Mouse (Mus musculus): Measurements from ENCODE around the gene Pex11b. TPM values are rescaled to one million over a fixed set of nuclear protein-coding genes. Genes with fewer than 3 reads are reported as not detected.

The Pex11b gene
- 58.8 and 64.9 TPM in 2 replicates for polyA plus RNA-seq (2015; fragmentation: Nextera tagmentation; extraction: Ambion mirVana)

GRCm38 (mm10) chr3:96634928-96635879, at the start of gene Pex11b, which contains the start of gene Gm42957:
Gene Pex11b (plus strand): TSS chr3:96635376.
Gene Gm42957 (plus strand): TSS chr3:96635474.
- ATAC-seq (ENCODE audit: low FRiP score) = peak; percentile 83
- peak within 1 kb of the TSS; percentile 94 for H3K4me3 ChIP-seq (replicated peaks)
- H3K9me3 ChIP-seq (replicated peaks) = no peaks in the 10 kb centered on the region
- H3K4me1 ChIP-seq = peaks cover 41% of the 10 kb centered on the region
- peaks cover 38% of the 10 kb centered on the region for H3K36me3 ChIP-seq
- H3K4me2 ChIP-seq = peak within 1 kb of the TSS; percentile 71
- peak within 1 kb of the TSS; percentile 95 for H3K9ac ChIP-seq (replicated peaks)
- 1% methylated on average over 60 of the region's 60 CpGs for WGBS
- peak within 1 kb of the TSS; percentile 84 for H3K27ac ChIP-seq (replicated peaks)
- H3K27me3 ChIP-seq (replicated peaks) = no peaks in the 10 kb centered on the region

GRCm38 (mm10) chr3:96590657-96591056, 44.5 kb upstream of the Pex11b start:
- Histone ChIP-seq H3K4me3 (replicated peaks) (no peak overlapping the region), H3K9ac (replicated peaks) (no peak overlapping the region), H3K27ac (replicated peaks) (no peak overlapping the region), H3K9me3 (replicated peaks) (no peaks in the 10 kb centered on the region), H3K4me1 (peaks cover 18% of the 10 kb centered on the region), H3K36me3 (no peaks in the 10 kb centered on the region), H3K27me3 (replicated peaks) (no peaks in the 10 kb centered on the region), H3K4me2 (no peak overlapping the region)
- ATAC-seq (ENCODE audit: low FRiP score) = no peak
- 78% methylated on average over 4 of the region's 4 CpGs for WGBS

- H3K9me3 ChIP-seq (replicated peaks) = no peaks in the 10 kb centered on the region
- peak overlapping the region; percentile 58 for H3K9ac ChIP-seq (replicated peaks)
- no peak; the same call in 1 of the 2 replicates for ATAC-seq (ENCODE audit: low FRiP score)
- no peaks in the 10 kb centered on the region for H3K36me3 ChIP-seq
- no peaks in the 10 kb centered on the region for H3K27me3 ChIP-seq (replicated peaks)
- peaks cover 46% of the 10 kb centered on the region for H3K4me1 ChIP-seq
- under 1% methylated on average over 10 of the region's 10 CpGs for WGBS
- peak overlapping the region; percentile 84 for H3K4me2 ChIP-seq
- H3K27ac ChIP-seq (replicated peaks) = peak overlapping the region; percentile 89
- H3K4me3 ChIP-seq (replicated peaks) = peak overlapping the region; percentile 64
Measured at GRCm38 (mm10) chr3:96593374-96593773, 41.8 kb upstream of the Pex11b start.

- Histone ChIP-seq H3K4me3 (replicated peaks) (peak within 1 kb of the TSS; percentile 64), H3K27ac (replicated peaks) (peak within 1 kb of the TSS; percentile 89), H3K27me3 (replicated peaks) (no peaks in the 10 kb centered on the region), H3K9ac (replicated peaks) (peak within 1 kb of the TSS; percentile 58), H3K9me3 (replicated peaks) (no peaks in the 10 kb centered on the region), H3K4me2 (peak within 1 kb of the TSS; percentile 84), H3K36me3 (no peaks in the 10 kb centered on the region), H3K4me1 (peaks cover 52% of the 10 kb centered on the region)
- peak; percentile 85 for ATAC-seq (ENCODE audit: low FRiP score)
- under 1% methylated on average over 38 of the region's 38 CpGs for WGBS
Measured at GRCm38 (mm10) chr3:96593790-96594560, 41.2 kb upstream of the Pex11b start, which contains the start of gene Polr3gl. Gene Polr3gl (minus strand): TSS chr3:96594181.

- Histone ChIP-seq H3K9ac (replicated peaks) (no peak overlapping the region), H3K36me3 (no peaks in the 10 kb centered on the region), H3K4me1 (peaks cover 60% of the 10 kb centered on the region), H3K27ac (replicated peaks) (no peak overlapping the region), H3K9me3 (replicated peaks) (no peaks in the 10 kb centered on the region), H3K4me2 (no peak overlapping the region), H3K4me3 (replicated peaks) (no peak overlapping the region), H3K27me3 (replicated peaks) (no peaks in the 10 kb centered on the region)
- 84% methylated on average over 5 of the region's 5 CpGs for WGBS
- ATAC-seq (ENCODE audit: low FRiP score) = no peak
Measured at GRCm38 (mm10) chr3:96594851-96595250, 40.3 kb upstream of the Pex11b start.

GRCm38 (mm10) chr3:96595661-96596060, 39.5 kb upstream of the Pex11b start:
- H3K4me1 ChIP-seq = peaks cover 68% of the 10 kb centered on the region
- no peak for ATAC-seq (ENCODE audit: low FRiP score)
- no peaks in the 10 kb centered on the region for H3K36me3 ChIP-seq
- WGBS = 22% methylated on average over 6 of the region's 6 CpGs
- H3K4me2 ChIP-seq = peak overlapping the region; percentile 97
- no peaks in the 10 kb centered on the region for H3K27me3 ChIP-seq (replicated peaks)
- H3K9me3 ChIP-seq (replicated peaks) = no peaks in the 10 kb centered on the region
- peak overlapping the region; percentile 77 for H3K27ac ChIP-seq (replicated peaks)
- peak overlapping the region; percentile 62 for H3K4me3 ChIP-seq (replicated peaks)
- peak overlapping the region; percentile 76 for H3K9ac ChIP-seq (replicated peaks)

GRCm38 (mm10) chr3:96596228-96596707, 38.9 kb upstream of the Pex11b start, which contains the start of gene Ankrd34a:
Gene Ankrd34a (plus strand): TSS chr3:96596636.
- peak; percentile 8; the same call in 1 of the 2 replicates for ATAC-seq (ENCODE audit: low FRiP score)
- no peaks in the 10 kb centered on the region for H3K27me3 ChIP-seq (replicated peaks)
- H3K9ac ChIP-seq (replicated peaks) = peak within 1 kb of the TSS; percentile 76
- H3K4me2 ChIP-seq = peak within 1 kb of the TSS; percentile 97
- peaks cover 69% of the 10 kb centered on the region for H3K4me1 ChIP-seq
- peak within 1 kb of the TSS; percentile 77 for H3K27ac ChIP-seq (replicated peaks)
- H3K36me3 ChIP-seq = no peaks in the 10 kb centered on the region
- WGBS = under 1% methylated on average over 15 of the region's 23 CpGs
- H3K4me3 ChIP-seq (replicated peaks) = peak within 1 kb of the TSS; percentile 62
- H3K9me3 ChIP-seq (replicated peaks) = no peaks in the 10 kb centered on the region

GRCm38 (mm10) chr3:96596855-96597254, 38.3 kb upstream of the Pex11b start:
- Histone ChIP-seq H3K36me3 (no peaks in the 10 kb centered on the region), H3K27me3 (replicated peaks) (no peaks in the 10 kb centered on the region), H3K4me2 (peak overlapping the region; percentile 97), H3K4me1 (peaks cover 71% of the 10 kb centered on the region), H3K9ac (replicated peaks) (peak overlapping the region; percentile 76), H3K27ac (replicated peaks) (peak overlapping the region; percentile 77), H3K9me3 (replicated peaks) (no peaks in the 10 kb centered on the region), H3K4me3 (replicated peaks) (peak overlapping the region; percentile 62)
- ATAC-seq (ENCODE audit: low FRiP score) = no peak
- 2% methylated on average over 11 of the region's 12 CpGs for WGBS

- no peaks in the 10 kb centered on the region for H3K9me3 ChIP-seq (replicated peaks)
- H3K4me1 ChIP-seq = peaks cover 72% of the 10 kb centered on the region
- H3K36me3 ChIP-seq = no peaks in the 10 kb centered on the region
- no peaks in the 10 kb centered on the region for H3K27me3 ChIP-seq (replicated peaks)
- peak overlapping the region; percentile 62 for H3K4me3 ChIP-seq (replicated peaks)
- H3K9ac ChIP-seq (replicated peaks) = peak overlapping the region; percentile 76
- H3K27ac ChIP-seq (replicated peaks) = peak overlapping the region; percentile 77
- WGBS = under 1% methylated on average over 40 of the region's 40 CpGs
- peak; percentile 0; the same call in 1 of the 2 replicates for ATAC-seq (ENCODE audit: low FRiP score)
- H3K4me2 ChIP-seq = peak overlapping the region; percentile 97
Measured at GRCm38 (mm10) chr3:96597435-96597891, 37.7 kb upstream of the Pex11b start.

- WGBS = 3% methylated on average over 52 of the region's 54 CpGs
- H3K9me3 ChIP-seq (replicated peaks) = no peaks in the 10 kb centered on the region
- H3K9ac ChIP-seq (replicated peaks) = peak overlapping the region; percentile 76
- peak overlapping the region; percentile 62 for H3K4me3 ChIP-seq (replicated peaks)
- H3K4me2 ChIP-seq = peak overlapping the region; percentile 97
- ATAC-seq (ENCODE audit: low FRiP score) = no peak
- H3K27me3 ChIP-seq (replicated peaks) = no peaks in the 10 kb centered on the region
- peaks cover 72% of the 10 kb centered on the region for H3K4me1 ChIP-seq
- H3K36me3 ChIP-seq = no peaks in the 10 kb centered on the region
- H3K27ac ChIP-seq (replicated peaks) = peak overlapping the region; percentile 77
Measured at GRCm38 (mm10) chr3:96598156-96599068, 36.8 kb upstream of the Pex11b start.
